Mouse (Mus musculus) spleen, adult 2 months (tissue): ENCODE measurements around the gene Fdps.

Experiments
- CTCF ChIP-seq: fragments of 200-500 bp; IDR thresholded peaks from 2 replicates; pipeline ENCODE4 v1.5.1; 2011; ENCODE audit warnings: mild to moderate bottlenecking, inconsistent platforms; ENCODE audit not compliant: insufficient read depth, insufficient read length, insufficient replicate concordance; ENCODE audit errors: extremely low read depth
- POLR2A ChIP-seq: fragments of 200-500 bp; IDR thresholded peaks from 2 replicates; pipeline ENCODE4 v1.6.1; 2011; ENCODE audit warnings: low read depth, low read length, inconsistent platforms

DNA sequence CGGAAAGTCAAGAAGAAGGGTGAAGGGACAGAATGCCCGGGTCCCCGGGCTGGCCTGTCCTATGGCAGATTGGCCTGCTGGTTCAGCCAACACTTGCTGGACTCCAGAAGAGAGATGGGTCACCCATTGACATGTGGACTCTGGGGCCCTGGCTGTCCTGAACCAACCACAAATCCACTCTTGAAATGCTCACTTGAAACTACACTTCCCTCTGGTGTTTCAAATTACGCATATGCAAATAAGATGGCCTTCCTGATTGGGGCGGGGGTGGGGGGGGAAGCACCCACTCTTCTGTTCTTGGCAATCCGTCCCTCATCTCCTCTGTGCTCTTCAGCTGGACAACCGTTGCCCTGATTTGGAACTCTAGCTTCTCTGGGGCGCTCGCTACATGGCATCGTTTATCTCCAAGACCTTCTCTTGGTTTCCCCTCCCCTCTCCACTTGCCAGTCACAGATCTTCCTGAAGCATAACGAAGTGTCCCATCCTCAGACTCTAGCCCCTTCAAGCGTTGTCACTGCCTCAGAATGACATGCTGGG, 17.0 kb downstream of the Fdps start:
- no peak for TF ChIP-seq CTCF
- no peak for TF ChIP-seq POLR2A
